Mouse (Mus musculus) CD4-positive, CD25-positive, alpha-beta regulatory T cell, adult 4 months (primary cell): ENCODE measurements around the gene Zdhhc13. TPM values are rescaled to one million over a fixed set of nuclear protein-coding genes. Genes with fewer than 3 reads are reported as not detected.
A peak's percentile ranks its signal among the peaks of the same experiment; 100 is the strongest.

Experiments used
- ATAC-seq: one replicate; pipeline ENCODE4 v1.8.0; 2017
- polyA plus RNA-seq, 2 experiments: library from polyadenylated mRNA; unstranded; fragments of 100-300 nt; shearing (Covaris generic); gene quantifications; one replicate each; pipeline ENCODE4 v1.2.1; 2017

The Zdhhc13 gene
- polyA plus RNA-seq, 2 experiments from 2014 or later, result 22.7 to 26.1 TPM

DNA sequence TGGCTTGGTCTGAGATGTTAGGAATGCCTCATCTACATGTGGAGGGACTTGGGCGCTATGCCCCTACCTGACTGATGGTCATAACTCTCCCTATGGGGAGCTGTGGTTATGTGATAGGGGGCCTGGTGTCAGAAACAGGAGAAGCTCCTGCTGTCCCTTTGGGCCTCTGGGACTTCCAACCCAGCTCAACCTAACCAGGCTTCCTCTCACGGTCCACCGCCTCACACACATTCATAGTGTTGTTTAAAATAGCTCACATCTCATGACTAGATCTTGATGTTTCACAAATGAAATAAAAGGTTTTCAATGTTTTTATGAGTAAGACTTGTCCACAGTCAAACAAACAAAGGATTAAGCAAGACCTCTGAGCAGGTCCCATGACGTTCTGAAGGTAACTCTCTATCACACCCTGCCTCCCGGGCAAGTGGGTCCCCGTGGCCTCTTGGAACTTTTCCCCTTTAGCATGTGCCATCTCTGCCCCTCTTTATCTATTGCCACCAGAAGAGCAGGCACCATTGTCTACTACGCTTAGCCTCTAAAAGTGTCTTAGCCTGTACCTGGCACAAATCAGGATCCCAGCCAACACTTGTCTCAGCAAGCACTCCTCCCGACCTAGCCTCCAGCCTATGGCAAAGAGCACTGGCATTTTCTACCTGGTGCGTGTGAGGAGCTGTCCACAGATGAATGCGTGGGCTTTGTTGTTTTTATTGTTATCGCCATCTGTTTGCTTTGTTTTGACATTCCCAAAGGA is 3.9 kb upstream of the Zdhhc13 start:
- ATAC-seq, result no peak

GRCm38 (mm10) chr7:48788348-48788747 is 455 bp upstream of the Zdhhc13 start:
- no peak for ATAC-seq

DNA sequence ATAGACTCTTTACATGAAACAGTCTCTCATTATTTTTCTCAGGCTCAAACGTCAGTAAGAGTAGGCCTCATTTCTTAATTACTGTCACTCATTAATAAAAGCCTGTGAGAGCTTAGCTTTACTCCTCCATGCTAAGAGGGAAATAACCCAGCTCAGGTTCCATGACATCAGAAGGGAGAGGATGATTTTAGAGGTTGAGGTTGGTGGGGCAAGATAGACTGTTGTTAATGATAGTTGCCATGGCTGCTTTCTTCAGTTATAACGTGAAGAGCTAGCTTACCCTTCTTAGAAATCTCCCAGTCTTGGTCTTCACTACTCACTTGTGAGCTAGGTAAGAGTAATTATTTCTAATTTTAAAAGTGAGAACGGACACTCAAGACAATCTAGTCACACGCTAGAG is 1.3 kb downstream of the Zdhhc13 start:
- no peak for ATAC-seq

- no peak for ATAC-seq
Observed at GRCm38 (mm10) chr7:48791412-48791811, 2.6 kb downstream of the Zdhhc13 start.

- ATAC-seq, result peak; percentile 90
Observed at GRCm38 (mm10) chr7:48795130-48795529, 6.3 kb downstream of the Zdhhc13 start.

- no peak for ATAC-seq
Observed at GRCm38 (mm10) chr7:48803381-48803780, 14.6 kb downstream of the Zdhhc13 start.

DNA sequence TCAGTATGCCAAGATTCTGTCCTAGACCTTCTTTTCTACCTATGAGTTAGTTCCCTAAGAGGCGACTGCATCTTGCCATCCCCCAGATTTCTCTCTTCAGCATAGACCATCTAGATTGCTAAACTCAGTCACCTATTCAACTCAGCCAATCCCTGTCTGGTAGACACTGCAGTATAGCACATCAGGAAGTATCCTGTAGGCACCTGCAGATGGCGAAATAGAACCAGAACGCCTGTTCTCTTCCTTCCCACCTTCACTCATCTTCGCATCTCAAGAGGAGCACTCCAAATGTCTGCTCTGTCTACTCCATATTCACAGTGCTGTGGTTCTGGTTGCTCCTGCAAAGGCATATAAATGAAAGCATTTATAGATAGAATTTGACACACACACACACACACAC is 17.8 kb downstream of the Zdhhc13 start:
- ATAC-seq, result no peak

DNA sequence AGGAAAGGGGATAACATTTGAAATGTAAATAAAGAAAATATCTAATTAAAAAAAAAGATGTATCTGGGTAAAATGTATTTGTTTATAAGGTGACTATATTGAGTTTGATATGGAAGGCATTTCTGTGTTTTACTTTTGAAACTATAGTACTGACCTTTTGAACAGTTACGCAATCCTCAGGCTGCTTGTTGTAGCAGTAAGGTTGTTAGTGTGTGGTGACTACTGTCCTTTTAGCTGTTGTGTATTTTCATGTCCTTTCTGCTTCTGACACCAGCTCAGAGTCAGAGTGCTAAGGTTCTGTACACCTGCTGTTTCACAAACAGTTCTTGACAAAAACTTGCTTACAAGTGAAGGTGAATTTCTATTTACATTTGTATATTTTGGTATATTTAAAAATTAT is 21.8 kb downstream of the Zdhhc13 start:
- ATAC-seq, result no peak

DNA sequence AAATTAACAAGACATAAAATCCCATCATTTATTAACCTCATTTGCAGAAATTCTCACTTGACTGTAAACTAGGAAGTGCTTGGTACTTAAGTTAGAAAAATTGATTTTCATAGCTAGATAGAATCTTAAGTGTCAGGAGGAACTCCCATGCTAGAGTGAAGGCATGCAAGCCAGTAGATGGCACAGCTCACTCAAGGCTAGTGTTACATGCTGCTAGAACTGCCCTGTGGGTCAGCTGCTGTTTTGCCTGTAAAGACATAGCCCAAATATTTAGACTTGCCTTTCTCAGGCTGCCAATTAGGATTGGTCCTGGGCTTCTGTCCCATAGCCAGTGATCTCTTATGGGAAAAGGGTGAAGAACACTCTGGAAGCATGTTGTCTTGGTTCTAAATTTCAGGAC is 23.6 kb downstream of the Zdhhc13 start:
- no peak for ATAC-seq

DNA sequence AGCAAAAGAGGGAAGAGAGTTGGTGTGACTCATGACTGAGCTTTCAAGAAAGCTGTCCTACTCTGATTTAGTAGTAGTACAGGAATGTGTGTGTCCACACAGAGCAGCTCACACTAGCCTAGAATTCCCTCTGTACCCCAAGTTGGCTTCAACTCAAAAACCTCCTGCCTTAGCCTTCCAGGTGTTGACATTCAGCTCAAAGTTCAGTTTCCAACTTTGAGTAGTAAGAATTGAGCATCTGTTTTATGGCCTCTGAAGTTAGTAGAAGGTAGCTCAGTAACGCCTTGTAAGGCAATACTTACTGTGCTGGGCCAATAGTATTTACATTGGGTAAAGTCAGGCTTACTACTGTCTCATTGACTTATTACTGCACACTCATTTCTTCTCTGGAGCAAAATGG is 24.8 kb downstream of the Zdhhc13 start:
- ATAC-seq, result no peak

- ATAC-seq, result no peak
Observed at GRCm38 (mm10) chr7:48821654-48822053, 32.9 kb downstream of the Zdhhc13 start.

DNA sequence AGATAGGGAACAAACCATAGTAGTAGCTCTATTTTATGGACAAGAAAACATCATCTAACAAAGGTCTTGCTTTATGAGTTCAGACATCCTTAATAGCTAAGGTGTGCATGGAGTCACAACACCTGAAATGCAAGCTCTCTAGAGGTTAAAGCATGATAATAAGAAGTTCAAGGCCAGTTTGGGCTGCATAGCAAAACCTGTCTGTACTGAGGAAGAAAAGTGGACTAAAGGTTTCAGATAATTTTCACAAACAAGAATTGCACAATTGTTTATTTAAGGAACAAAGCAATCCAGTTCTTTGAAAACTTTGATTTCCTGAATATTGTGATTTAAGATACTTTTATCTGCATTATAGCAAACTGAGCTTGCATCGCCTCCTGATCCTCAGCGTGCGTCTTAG is 34.8 kb downstream of the Zdhhc13 start:
- ATAC-seq, result no peak

- no peak for ATAC-seq
Observed at GRCm38 (mm10) chr7:48824671-48825070, 35.9 kb downstream of the Zdhhc13 start.

DNA sequence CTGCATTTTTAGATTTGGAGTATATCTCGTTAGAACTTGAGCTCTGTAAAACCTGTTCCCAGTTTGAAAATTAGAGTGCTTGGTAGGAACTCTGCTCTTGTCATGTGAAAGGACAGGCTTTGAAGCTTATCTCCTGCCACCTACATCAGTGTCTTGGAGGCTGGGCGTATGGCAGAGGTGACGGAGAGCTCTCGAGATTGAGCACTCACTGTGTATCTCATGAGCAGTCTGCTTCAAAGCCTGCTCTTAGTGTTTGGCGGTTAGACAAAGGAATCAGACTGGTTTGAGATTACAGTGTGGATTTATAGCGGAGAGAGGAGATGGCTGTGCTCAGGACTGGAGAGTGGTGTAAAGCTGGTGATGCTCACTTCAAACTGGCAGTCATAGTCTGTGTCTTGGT is 36.4 kb downstream of the Zdhhc13 start:
- no peak for ATAC-seq

GRCm38 (mm10) chr7:48829177-48829910 is 40.5 kb downstream of the Zdhhc13 start:
- ATAC-seq, result no peak

- ATAC-seq, result no peak
Observed at GRCm38 (mm10) chr7:48830395-48830794, 41.6 kb downstream of the Zdhhc13 start.

GRCm38 (mm10) chr7:48832735-48833134 is 43.9 kb downstream of the Zdhhc13 start:
- no peak for ATAC-seq

DNA sequence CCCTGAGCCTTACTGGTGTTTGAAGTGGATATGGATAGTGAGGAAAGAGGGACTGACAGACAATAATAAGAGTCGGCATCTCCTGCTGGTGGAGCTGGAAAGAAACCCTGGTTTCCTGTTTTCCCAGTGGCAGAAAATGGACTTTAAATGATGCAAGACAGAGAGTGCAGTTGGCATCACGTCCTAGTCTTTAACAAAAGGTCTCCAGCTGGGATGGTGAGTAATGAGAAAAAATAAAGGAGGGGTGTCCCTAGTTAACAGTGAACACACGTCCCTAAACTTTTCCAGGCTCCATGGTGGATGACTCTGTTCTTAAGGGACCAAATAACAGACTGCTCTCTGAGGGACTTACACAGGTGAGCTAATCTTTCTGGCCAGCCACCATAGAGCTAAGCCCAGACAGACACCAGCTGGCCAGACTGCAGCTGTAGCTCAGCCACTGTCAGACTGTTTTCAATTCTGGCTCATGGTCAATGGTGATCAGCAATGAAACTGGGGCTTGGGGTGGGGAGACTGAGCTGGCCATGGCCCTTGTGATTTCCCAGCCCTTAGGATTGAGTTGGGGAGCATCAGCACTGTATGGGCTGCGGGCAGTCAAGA is 45.7 kb downstream of the Zdhhc13 start:
- no peak for ATAC-seq

GRCm38 (mm10) chr7:48834989-48835626 is 46.3 kb downstream of the Zdhhc13 start:
- no peak for ATAC-seq

DNA sequence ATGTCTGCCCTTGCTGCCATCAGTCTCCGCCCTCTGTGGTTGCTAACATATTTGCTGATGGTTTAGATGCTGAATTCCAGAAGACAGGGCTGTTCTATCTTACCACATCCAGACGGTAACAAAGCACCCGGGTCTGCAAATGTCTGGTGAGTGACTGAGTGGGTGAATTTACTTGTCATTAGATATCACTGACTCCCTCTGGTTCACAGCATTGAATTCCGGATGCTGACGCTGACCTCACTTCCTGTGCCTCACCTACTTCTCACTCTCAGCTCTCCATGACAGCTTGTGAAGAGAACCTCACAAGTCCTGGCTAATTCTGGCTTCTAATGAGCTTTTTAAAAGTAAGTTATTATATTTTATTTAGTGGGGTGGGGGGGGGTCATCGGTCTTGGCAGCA is 48.1 kb downstream of the Zdhhc13 start:
- no peak for ATAC-seq

GRCm38 (mm10) chr7:48838434-48838833 is 49.6 kb downstream of the Zdhhc13 start:
- no peak for ATAC-seq

- ATAC-seq, result no peak
Observed at GRCm38 (mm10) chr7:48840545-48840944, 51.7 kb downstream of the Zdhhc13 start.

- no peak for ATAC-seq
Observed at GRCm38 (mm10) chr7:48841538-48841937, 52.7 kb downstream of the Zdhhc13 start.
